Mouse (Mus musculus) neural tube, embryonic 10.5 days (tissue): Measurements from ENCODE around the gene Cnnm3.
A peak's percentile ranks its signal among the peaks of the same experiment; 100 is the strongest.
"Not testable (repeated sequence)": the region's sequence is repeated elsewhere in the genome, so short reads cannot be mapped to it uniquely, and the experiment has no call there.

Experiments used
- DNase-seq: peaks from one replicate; pipeline ENCODE4 v3.0.0-alpha.2; 2017; ENCODE audit warnings: low spot score; ENCODE audit errors: extremely low spot score

Cnnm3 gene

GRCm38 (mm10) chr1:36535477-36536396 lies 24.1 kb downstream of the Cnnm3 start:
- no peak for DNase-seq

GRCm38 (mm10) chr1:36536397-36536728 lies 24.7 kb downstream of the Cnnm3 start:
- DNase-seq = no peak

- not testable (repeated sequence) for DNase-seq
These were observed 25.1 kb downstream of the Cnnm3 start, which contains the start of gene Ankrd23 for GRCm38 (mm10) chr1:36536783-36537182. Gene Ankrd23, minus strand, starts transcription at chr1:36536883.

GRCm38 (mm10) chr1:36538727-36539126 lies 27.1 kb downstream of the Cnnm3 start:
- no peak for DNase-seq

GRCm38 (mm10) chr1:36539186-36539585 lies 27.5 kb downstream of the Cnnm3 start, which contains the start of gene Gm42417:
Gene Gm42417, minus strand, starts transcription at chr1:36539429.
- DNase-seq = no peak

- DNase-seq = no peak
These were observed 28.5 kb downstream of the Cnnm3 start for GRCm38 (mm10) chr1:36540132-36540531.

GRCm38 (mm10) chr1:36540807-36541206 lies 29.1 kb downstream of the Cnnm3 start:
- DNase-seq = no peak

- DNase-seq = no peak
These were observed 30.2 kb downstream of the Cnnm3 start for GRCm38 (mm10) chr1:36541844-36542243.

GRCm38 (mm10) chr1:36542925-36543324 lies 31.3 kb downstream of the Cnnm3 start:
- no peak for DNase-seq

- DNase-seq = no peak
These were observed 33.7 kb downstream of the Cnnm3 start for GRCm38 (mm10) chr1:36545382-36545781.

- no peak for DNase-seq
These were observed 34.4 kb downstream of the Cnnm3 start for GRCm38 (mm10) chr1:36545845-36546600.

- DNase-seq = peak; percentile 94
These were observed 35.3 kb downstream of the Cnnm3 start, which contains the start of gene Ankrd39 for GRCm38 (mm10) chr1:36546888-36547471. Gene Ankrd39, minus strand, starts transcription at chr1:36547445.

GRCm38 (mm10) chr1:36547981-36548598 lies 36.4 kb downstream of the Cnnm3 start:
- no peak for DNase-seq

GRCm38 (mm10) chr1:36548771-36549170 lies 37.1 kb downstream of the Cnnm3 start:
- no peak for DNase-seq

GRCm38 (mm10) chr1:36549491-36549890 lies 37.8 kb downstream of the Cnnm3 start:
- no peak for DNase-seq

GRCm38 (mm10) chr1:36550075-36550863 lies 38.6 kb downstream of the Cnnm3 start:
- DNase-seq = no peak

GRCm38 (mm10) chr1:36551904-36552303 lies 40.2 kb downstream of the Cnnm3 start:
- DNase-seq = no peak

- no peak for DNase-seq
These were observed 40.8 kb downstream of the Cnnm3 start for GRCm38 (mm10) chr1:36552506-36552905.

GRCm38 (mm10) chr1:36554633-36555399 lies 43.1 kb downstream of the Cnnm3 start:
- DNase-seq = no peak
